30 mouse cellular contexts compared by ENCODE assay signal in genomic region chr1:162912085-162912484, GRCm38 (mm10). TPM values are rescaled to one million over a fixed set of nuclear protein-coding genes. Genes with fewer than 3 reads are reported as not detected.
DNase-seq lines count a peak whose midpoint lies in the region; ATAC-seq and TF ChIP-seq lines count a peak whose summit lies in the region.
"Had no signal": no experiment of that assay in that cellular context is flagged by ENCODE, and none has a peak within 500 bp of the region (broad histone marks: within the 10 kb centered on the region; RNA-seq: fewer than 3 reads in every experiment).

No protein-coding gene starts in this region.

- peak; percentile 52; the same call in 1 of the 2 replicates for ATAC-seq in lung, embryonic 15.5 days (ENCODE audit: borderline replicate concordance, extremely low read depth, low FRiP score, low TSS enrichment)
- peak; percentile 38; the same call in 1 of the 2 replicates for ATAC-seq in lung, postnatal 0 days
- ATAC-seq: activated CD4-positive, CD25-positive, alpha-beta regulatory T cell, adult 4 months; forebrain, embryonic 13.5 days; forebrain, embryonic 15.5 days; forebrain, postnatal 0 days; Patski had no signal

- no peaks in the 10 kb centered on the region for H3K4me1 ChIP-seq in lung, embryonic 15.5 days
- no peaks in the 10 kb centered on the region for H3K4me1 ChIP-seq in lung, postnatal 0 days (ENCODE audit: insufficient read depth, low read depth, low read length)
- H3K4me1 ChIP-seq: embryonic facial prominence, embryonic 12.5 days; forebrain, embryonic 13.5 days; forebrain, embryonic 15.5 days had no signal

- no peak overlapping the region for H3K4me3 ChIP-seq in lung, embryonic 15.5 days
- no peak overlapping the region for H3K4me3 ChIP-seq in lung, postnatal 0 days (ENCODE audit: low read depth, low read length)
- H3K4me3 ChIP-seq: embryonic facial prominence, embryonic 12.5 days; forebrain, embryonic 13.5 days; forebrain, embryonic 15.5 days had no signal

- no peak overlapping the region for H3K9ac ChIP-seq in lung, embryonic 15.5 days
- H3K9ac ChIP-seq in lung, postnatal 0 days (replicated peaks; ENCODE audit: low read depth): no peak overlapping the region
- H3K9ac ChIP-seq: embryonic facial prominence, embryonic 12.5 days; forebrain, embryonic 13.5 days; forebrain, embryonic 15.5 days; forebrain, postnatal 0 days had no signal

- no peaks in the 10 kb centered on the region for H3K36me3 ChIP-seq in lung, embryonic 15.5 days
- H3K36me3 ChIP-seq in lung, postnatal 0 days (ENCODE audit: insufficient read depth, low read length): no peaks in the 10 kb centered on the region
- H3K36me3 ChIP-seq: embryonic facial prominence, embryonic 12.5 days; forebrain, embryonic 15.5 days had no signal

- TF ChIP-seq CTCF in lung, postnatal 0 days (IDR thresholded peaks at IDR 0.05): no peak

- no peaks in the 10 kb centered on the region for H3K27me3 ChIP-seq in lung, embryonic 15.5 days
- H3K27me3 ChIP-seq in lung, postnatal 0 days (replicated peaks; ENCODE audit: insufficient read depth, low read length): no peaks in the 10 kb centered on the region
- H3K27me3 ChIP-seq: embryonic facial prominence, embryonic 12.5 days; forebrain, embryonic 13.5 days; forebrain, embryonic 15.5 days had no signal

- no peak overlapping the region for H3K27ac ChIP-seq in lung, embryonic 15.5 days
- H3K27ac ChIP-seq in lung, postnatal 0 days (ENCODE audit: low read length): no peak overlapping the region
- H3K27ac ChIP-seq: embryonic facial prominence, embryonic 12.5 days; forebrain, embryonic 13.5 days; forebrain, embryonic 15.5 days had no signal

- no peak for DNase-seq in lung, adult 18-20 months
- DNase-seq in lung, postnatal 0 days (ENCODE audit: low spot score): peak; percentile 40
- no peak for DNase-seq in lung, postnatal 14 days
- DNase-seq in Muller cell, postnatal 12 days (ENCODE audit: inconsistent ontology term): peak; percentile 2
- peak; percentile 41 for DNase-seq in lung, postnatal 36 days
- no peak for DNase-seq in adrenal gland, postnatal 10 days
- DNase-seq: adrenal gland, adult 8-10 months; adrenal gland, postnatal 25 days; cerebellum, adult 11 months; cerebellum, adult 18-20 months; cerebellum, adult 8-10 months; cerebellum, adult 9-11 months; cerebellum, postnatal 14 days; cerebellum, postnatal 36 days; embryo, embryonic 11 days; forebrain, postnatal 0 days had no signal

- TF ChIP-seq EP300 in lung, postnatal 0 days (IDR thresholded peaks at IDR 0.05): no peak; the same call in 1 of the 2 replicates

- no peak overlapping the region for H3K4me2 ChIP-seq in lung, embryonic 15.5 days
- no peak overlapping the region for H3K4me2 ChIP-seq in lung, postnatal 0 days (replicated peaks; ENCODE audit: low read depth, low read length)
- H3K4me2 ChIP-seq: embryonic facial prominence, embryonic 12.5 days; forebrain, embryonic 13.5 days; forebrain, embryonic 15.5 days had no signal

- no peaks in the 10 kb centered on the region for H3K9me3 ChIP-seq in lung, embryonic 15.5 days
- no peaks in the 10 kb centered on the region for H3K9me3 ChIP-seq in lung, postnatal 0 days (ENCODE audit: low read length)
- H3K9me3 ChIP-seq: embryonic facial prominence, embryonic 12.5 days; forebrain, embryonic 13.5 days; forebrain, embryonic 15.5 days had no signal

RNA-seq across cellular contexts. Expression of gene Fmo2, which starts 13.6 kb away (rescaled TPM):
- 13.9 and 24.7 TPM in 2 replicates for polyA plus RNA-seq in lung, embryonic 15.5 days (2015; fragmentation: Nextera tagmentation; extraction: Ambion mirVana)
- 266 and 286 TPM in 2 replicates for polyA plus RNA-seq in lung, postnatal 0 days (2015; fragmentation: Nextera tagmentation; extraction: Ambion mirVana)
- total RNA-seq in adrenal gland, postnatal 10 days (2021): 10 to 100 TPM; 24.5 to 45.3 TPM
- total RNA-seq: common myeloid progenitor, adult 5-6 weeks; ES-E14; MEL had no signal
- polyA plus RNA-seq: activated CD4-positive, CD25-positive, alpha-beta regulatory T cell, adult 4 months; C2C12; forebrain, embryonic 13.5 days had no signal

RNA-seq across cellular contexts. Expression of gene Fmo6, which starts 25.2 kb away (rescaled TPM):
- not detected in 2 replicates for polyA plus RNA-seq in lung, embryonic 15.5 days (2015; fragmentation: Nextera tagmentation; extraction: Ambion mirVana)
- polyA plus RNA-seq in lung, postnatal 0 days (2015; fragmentation: Nextera tagmentation; extraction: Ambion mirVana): 0.08 and 0.16 TPM in 2 replicates
- not detected for total RNA-seq in adrenal gland, postnatal 10 days (2021)
- total RNA-seq: adrenal gland, adult 18-20 months; adrenal gland, adult 8-10 months; adrenal gland, postnatal 25 days; adrenal gland, postnatal 4 days; common myeloid progenitor, adult 5-6 weeks; ES-E14; forebrain, postnatal 0 days; MEL had no signal
- polyA plus RNA-seq: activated CD4-positive, CD25-positive, alpha-beta regulatory T cell, adult 4 months; brain, embryonic 14.5 days; C2C12; forebrain, embryonic 11.5 days; forebrain, embryonic 13.5 days; forebrain, embryonic 15.5 days; forebrain, postnatal 0 days; Patski had no signal

RNA-seq across cellular contexts. Expression of gene Fmo1, which starts 45.7 kb away (rescaled TPM):
- 15.1 and 17.1 TPM in 2 replicates for polyA plus RNA-seq in lung, embryonic 15.5 days (2015; fragmentation: Nextera tagmentation; extraction: Ambion mirVana)
- polyA plus RNA-seq in lung, postnatal 0 days (2015; fragmentation: Nextera tagmentation; extraction: Ambion mirVana): 86.4 and 103 TPM in 2 replicates
- 100 to 1,000 TPM; 192 to 215 TPM for total RNA-seq in adrenal gland, postnatal 10 days (2021)

Comparison
In these comparisons a context has a peak if more than half of its experiments do, and no peak if none do; other contexts are left out.
1. DNase-seq: peak in lung, postnatal 0 days (single experiment), Muller cell, postnatal 12 days (single experiment) and lung, postnatal 36 days (single experiment); none in lung, adult 18-20 months (0 of 2), lung, postnatal 14 days (single experiment) and adrenal gland, postnatal 10 days (single experiment).
2. RNA of gene Fmo2, which starts 13.6 kb away (polyA plus RNA-seq): 266 to 286 TPM in lung, postnatal 0 days; 13.9 to 24.7 TPM in lung, embryonic 15.5 days; every median in the first group is over 10 times any median in the second.